Mouse (Mus musculus) kidney, adult 2 months (tissue): ENCODE measurements around the gene Gm20662.

Experiments used
- CTCF ChIP-seq: fragments of 200-500 bp; conservative IDR thresholded peaks from 2 replicates; pipeline ENCODE4 v1.5.1; 2011; ENCODE audit warnings: low read depth, mild to moderate bottlenecking, control low read depth, low read length, moderate library complexity, mixed read lengths; ENCODE audit not compliant: insufficient read depth, insufficient read length
- POLR2A ChIP-seq: fragments of 200-500 bp; IDR thresholded peaks from one replicate; pipeline ENCODE4 v1.6.1; 2011; ENCODE audit warnings: low read depth, low read length, control low read depth

GRCm38 (mm10) chr9:107986376-107986775 is 9.8 kb upstream of the Gm20662 start:
- TF ChIP-seq CTCF (peak; percentile 95), POLR2A (no peak)
